Mouse (Mus musculus) liver, embryonic 14.5 days (tissue): ENCODE data around the gene Ptpdc1.

Experiments used
- CTCF ChIP-seq: IDR thresholded peaks from 2 replicates; pipeline ENCODE4 v1.5.1; 2016; ENCODE audit warnings: antibody characterized with exemption, low read depth, control low read depth
- EP300 ChIP-seq: IDR thresholded peaks from 2 replicates; pipeline ENCODE4 v1.6.1; 2016; ENCODE audit warnings: antibody characterized with exemption, low read depth

GRCm38 (mm10) chr13:48547623-48548022 is 77.8 kb downstream of the Ptpdc1 start:
- TF ChIP-seq CTCF (no peak), EP300 (no peak)
